Mouse (Mus musculus): ENCODE measurements around the gene Necap2. TPM values are rescaled to one million over a fixed set of nuclear protein-coding genes. Genes with fewer than 3 reads are reported as not detected.

Necap2 gene
- polyA plus RNA-seq, 1 experiment from 2014 or later = 119 TPM

GRCm38 (mm10) chr4:141101291-141101690 lies 23.1 kb upstream of the Necap2 start:
- Histone ChIP-seq H3K9me3 (replicated peaks) (no peaks in the 10 kb centered on the region), H3K9ac (no peak overlapping the region), H3K4me3 (replicated peaks) (no peak overlapping the region), H3K27me3 (no peaks in the 10 kb centered on the region), H3K27ac (no peak overlapping the region), H3K36me3 (no peaks in the 10 kb centered on the region), H3K4me1 (replicated peaks) (peaks cover 33% of the 10 kb centered on the region), H3K4me2 (no peak overlapping the region)
- DNase-seq (no peak), ATAC-seq (ENCODE audit: low read depth) (no peak)
- 80% methylated on average over 9 of the region's 9 CpGs for WGBS (ENCODE audit: insufficient replicate concordance)

- H3K9me3 ChIP-seq (replicated peaks) = no peaks in the 10 kb centered on the region
- ATAC-seq (ENCODE audit: low read depth) (no peak), DNase-seq (no peak)
- H3K27me3 ChIP-seq = no peaks in the 10 kb centered on the region
- WGBS (ENCODE audit: insufficient replicate concordance) = 72% methylated on average over 5 of the region's 5 CpGs
- H3K9ac ChIP-seq = no peak overlapping the region
- H3K4me3 ChIP-seq (replicated peaks) = no peak overlapping the region
- H3K4me1 ChIP-seq (replicated peaks) = peaks cover 33% of the 10 kb centered on the region
- no peak overlapping the region for H3K27ac ChIP-seq
- H3K36me3 ChIP-seq = no peaks in the 10 kb centered on the region
- H3K4me2 ChIP-seq = no peak overlapping the region
Measured at GRCm38 (mm10) chr4:141099956-141100355, 21.8 kb upstream of the Necap2 start.

GRCm38 (mm10) chr4:141098935-141099334 lies 20.8 kb upstream of the Necap2 start:
- Histone ChIP-seq H3K9ac (no peak overlapping the region; the same call in 1 of the 2 replicates), H3K4me2 (peak overlapping the region; percentile 1; the same call in 1 of the 2 replicates), H3K27me3 (no peaks in the 10 kb centered on the region), H3K27ac (peak overlapping the region; percentile 61; the same call in 1 of the 2 replicates), H3K36me3 (no peaks in the 10 kb centered on the region), H3K4me1 (replicated peaks) (peaks cover 33% of the 10 kb centered on the region), H3K4me3 (replicated peaks) (no peak overlapping the region), H3K9me3 (replicated peaks) (no peaks in the 10 kb centered on the region)
- DNase-seq = no peak
- 13% methylated on average over 4 of the region's 4 CpGs for whole genome bisulfite sequencing (ENCODE audit: insufficient replicate concordance)
- peak; percentile 78 for ATAC-seq (ENCODE audit: low read depth)

- no peak for DNase-seq
- Histone ChIP-seq H3K27me3 (no peaks in the 10 kb centered on the region), H3K9me3 (replicated peaks) (no peaks in the 10 kb centered on the region), H3K36me3 (no peaks in the 10 kb centered on the region), H3K4me2 (no peak overlapping the region), H3K27ac (no peak overlapping the region), H3K4me3 (replicated peaks) (no peak overlapping the region), H3K9ac (no peak overlapping the region), H3K4me1 (replicated peaks) (peaks cover 33% of the 10 kb centered on the region)
- ATAC-seq (ENCODE audit: low read depth) = no peak
- WGBS (ENCODE audit: insufficient replicate concordance) = 31% methylated on average over 9 of the region's 9 CpGs
Measured at GRCm38 (mm10) chr4:141096710-141097109, 18.6 kb upstream of the Necap2 start.

GRCm38 (mm10) chr4:141095016-141095415 lies 16.9 kb upstream of the Necap2 start:
- Histone ChIP-seq H3K36me3 (no peaks in the 10 kb centered on the region), H3K9me3 (replicated peaks) (no peaks in the 10 kb centered on the region), H3K4me2 (no peak overlapping the region), H3K4me1 (replicated peaks) (peaks cover 28% of the 10 kb centered on the region), H3K27ac (no peak overlapping the region), H3K4me3 (replicated peaks) (no peak overlapping the region), H3K27me3 (no peaks in the 10 kb centered on the region), H3K9ac (no peak overlapping the region)
- no peak for ATAC-seq (ENCODE audit: low read depth)
- DNase-seq = no peak
- 69% methylated on average over 10 of the region's 10 CpGs for WGBS (ENCODE audit: insufficient replicate concordance)

- Histone ChIP-seq H3K36me3 (no peaks in the 10 kb centered on the region), H3K27me3 (no peaks in the 10 kb centered on the region), H3K4me1 (replicated peaks) (peaks cover 22% of the 10 kb centered on the region), H3K4me2 (no peak overlapping the region), H3K9me3 (replicated peaks) (no peaks in the 10 kb centered on the region), H3K27ac (no peak overlapping the region), H3K4me3 (replicated peaks) (no peak overlapping the region), H3K9ac (no peak overlapping the region)
- 61% methylated on average over 9 of the region's 9 CpGs for WGBS (ENCODE audit: insufficient replicate concordance)
- no peak for ATAC-seq (ENCODE audit: low read depth)
- no peak for DNase-seq
Measured at GRCm38 (mm10) chr4:141088714-141089113, 10.6 kb upstream of the Necap2 start.

- Histone ChIP-seq H3K27ac (no peak within 1 kb of the TSS; the same call in 1 of the 2 replicates), H3K4me3 (replicated peaks) (no peak within 1 kb of the TSS)
- WGBS (ENCODE audit: insufficient replicate concordance) = 72% methylated on average over 6 of the region's 6 CpGs
Measured at GRCm38 (mm10) chr4:141088033-141088432, 9.9 kb upstream of the Necap2 start, which contains the start of gene Spata21. Gene Spata21, plus strand, starts transcription at chr4:141088333.

GRCm38 (mm10) chr4:141086862-141087261 lies 8.7 kb upstream of the Necap2 start:
- DNase-seq = no peak
- H3K4me3 ChIP-seq (replicated peaks) = no peak overlapping the region
- no peaks in the 10 kb centered on the region for H3K36me3 ChIP-seq
- H3K4me1 ChIP-seq (replicated peaks) = peaks cover 22% of the 10 kb centered on the region
- ATAC-seq (ENCODE audit: low read depth) = peak; percentile 89
- H3K27ac ChIP-seq = no peak overlapping the region
- H3K4me2 ChIP-seq = peak overlapping the region; percentile 11; the same call in 1 of the 2 replicates
- H3K9me3 ChIP-seq (replicated peaks) = no peaks in the 10 kb centered on the region
- 39% methylated on average over 10 of the region's 10 CpGs for WGBS (ENCODE audit: insufficient replicate concordance)
- H3K9ac ChIP-seq = no peak overlapping the region
- H3K27me3 ChIP-seq = no peaks in the 10 kb centered on the region

More at GRCm38 (mm10) chr4:141088033-141088432, 9.9 kb upstream of the Necap2 start, which contains the start of gene Spata21:
- H3K36me3 ChIP-seq = no peaks in the 10 kb centered on the region
- no peak within 1 kb of the TSS for H3K9ac ChIP-seq
- peaks cover 22% of the 10 kb centered on the region for H3K4me1 ChIP-seq (replicated peaks)
- DNase-seq = no peak
- no peaks in the 10 kb centered on the region for H3K27me3 ChIP-seq
- ATAC-seq (ENCODE audit: low read depth) = no peak
- H3K9me3 ChIP-seq (replicated peaks) = no peaks in the 10 kb centered on the region
- H3K4me2 ChIP-seq = no peak within 1 kb of the TSS

GRCm38 (mm10) chr4:141078510-141079137 lies 467 bp upstream of the Necap2 start:
- H3K9me3 ChIP-seq (replicated peaks) = no peaks in the 10 kb centered on the region
- no peaks in the 10 kb centered on the region for H3K27me3 ChIP-seq
- DNase-seq = no peak
- no peak overlapping the region; the same call in 1 of the 2 replicates for H3K9ac ChIP-seq
- 63% methylated on average over 18 of the region's 18 CpGs for WGBS (ENCODE audit: insufficient replicate concordance)
- H3K4me1 ChIP-seq (replicated peaks) = peaks cover 42% of the 10 kb centered on the region
- peaks cover 22% of the 10 kb centered on the region for H3K36me3 ChIP-seq
- no peak for ATAC-seq (ENCODE audit: low read depth)
- no peak overlapping the region for H3K27ac ChIP-seq
- peak overlapping the region; percentile 98 for H3K4me3 ChIP-seq (replicated peaks)
- peak overlapping the region; percentile 34 for H3K4me2 ChIP-seq

- 13% methylated on average over 17 of the region's 17 CpGs for WGBS (ENCODE audit: insufficient replicate concordance)
- H3K4me1 ChIP-seq (replicated peaks) = peaks cover 58% of the 10 kb centered on the region
- H3K27me3 ChIP-seq = no peaks in the 10 kb centered on the region
- H3K4me2 ChIP-seq = peak overlapping the region; percentile 95
- peak overlapping the region; percentile 97 for H3K9ac ChIP-seq
- DNase-seq (peak; percentile 67), ATAC-seq (ENCODE audit: low read depth) (peak; percentile 83)
- peak overlapping the region; percentile 98 for H3K27ac ChIP-seq
- peaks cover 38% of the 10 kb centered on the region for H3K36me3 ChIP-seq
- no peaks in the 10 kb centered on the region for H3K9me3 ChIP-seq (replicated peaks)
- H3K4me3 ChIP-seq (replicated peaks) = peak overlapping the region; percentile 98
Measured at GRCm38 (mm10) chr4:141076761-141077506, 1.2 kb downstream of the Necap2 start.

GRCm38 (mm10) chr4:141074109-141074508 lies 4.0 kb downstream of the Necap2 start:
- Histone ChIP-seq H3K36me3 (peaks cover 67% of the 10 kb centered on the region), H3K27ac (peak overlapping the region; percentile 98), H3K9ac (peak overlapping the region; percentile 97), H3K4me1 (replicated peaks) (peaks cover 81% of the 10 kb centered on the region), H3K4me2 (peak overlapping the region; percentile 95), H3K4me3 (replicated peaks) (peak overlapping the region; percentile 98), H3K27me3 (no peaks in the 10 kb centered on the region), H3K9me3 (replicated peaks) (no peaks in the 10 kb centered on the region)
- ATAC-seq (ENCODE audit: low read depth) (peak; percentile 72), DNase-seq (peak; percentile 24)
- 38% methylated on average over 4 of the region's 4 CpGs for WGBS (ENCODE audit: insufficient replicate concordance)

All from liver, embryonic 13.5 days (tissue).